Mouse (Mus musculus): Measurements from ENCODE around the gene Heatr5a.

DNA sequence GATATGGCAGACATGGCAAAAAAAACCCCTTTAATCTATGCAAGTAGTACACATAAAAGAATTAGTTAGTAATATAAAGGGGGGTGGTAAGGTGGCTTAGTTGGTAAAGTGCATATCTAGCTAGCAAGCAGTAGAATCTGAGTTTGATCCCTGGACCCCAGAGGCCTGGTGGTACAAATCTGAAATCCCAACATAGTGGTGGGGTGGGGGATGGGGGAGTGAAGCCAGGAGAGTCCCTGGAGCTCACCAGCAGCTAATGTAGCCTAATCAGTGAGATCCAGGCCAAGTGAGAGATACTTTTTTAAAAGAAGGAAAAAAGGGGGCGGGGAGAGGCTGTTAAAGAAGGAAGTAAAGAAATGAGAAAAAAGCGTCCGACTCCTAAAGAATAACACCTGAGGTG lies 120.0 kb downstream of the Heatr5a start:
- TF ChIP-seq POLR2A (IDR thresholded peaks at IDR 0.05; ENCODE audit: insufficient read depth, low read depth, low read length) (no peak), CTCF (IDR thresholded peaks at IDR 0.05) (no peak), EP300 (IDR thresholded peaks at IDR 0.05; ENCODE audit: insufficient read depth, low read depth, low read length) (no peak)
